Mouse (Mus musculus): ENCODE results near the gene Kcng1. TPM values are rescaled to one million over a fixed set of nuclear protein-coding genes. Genes with fewer than 3 reads are reported as not detected.

Kcng1 gene
- polyA plus RNA-seq, 1 experiment from 2014 or later: not detected

GRCm38 (mm10) chr2:168248167-168248855, 33.2 kb downstream of the Kcng1 start:
- Histone ChIP-seq H3K27ac (no peak overlapping the region), H3K4me3 (ENCODE audit: inconsistent target) (no peak overlapping the region), H3K79me2 (ENCODE audit: inconsistent target) (no peaks in the 10 kb centered on the region), H3K36me3 (ENCODE audit: inconsistent target) (no peaks in the 10 kb centered on the region)
- 86% methylated on average over 8 of the region's 8 CpGs for WGBS (ENCODE audit: missing documents)

- H3K36me3 ChIP-seq (ENCODE audit: inconsistent target): no peaks in the 10 kb centered on the region
- WGBS (ENCODE audit: missing documents): 68% methylated on average over 8 of the region's 8 CpGs
- no peak overlapping the region for H3K27ac ChIP-seq
- H3K4me3 ChIP-seq (ENCODE audit: inconsistent target): no peak overlapping the region
- H3K79me2 ChIP-seq (ENCODE audit: inconsistent target): no peaks in the 10 kb centered on the region
Measured at GRCm38 (mm10) chr2:168245571-168245970, 36.0 kb downstream of the Kcng1 start.

- H3K27ac ChIP-seq: no peak overlapping the region
- no peaks in the 10 kb centered on the region for H3K36me3 ChIP-seq (ENCODE audit: inconsistent target)
- WGBS (ENCODE audit: missing documents): 91% methylated on average over 4 of the region's 4 CpGs
- H3K4me3 ChIP-seq (ENCODE audit: inconsistent target): no peak overlapping the region
- H3K79me2 ChIP-seq (ENCODE audit: inconsistent target): no peaks in the 10 kb centered on the region
Measured at GRCm38 (mm10) chr2:168243278-168243677, 38.3 kb downstream of the Kcng1 start.

- H3K36me3 ChIP-seq (ENCODE audit: inconsistent target): no peaks in the 10 kb centered on the region
Measured at GRCm38 (mm10) chr2:168242841-168243240, 38.7 kb downstream of the Kcng1 start.

GRCm38 (mm10) chr2:168238335-168238734, 43.2 kb downstream of the Kcng1 start:
- H3K4me3 ChIP-seq (ENCODE audit: inconsistent target): no peak overlapping the region
- no peak overlapping the region for H3K27ac ChIP-seq
- H3K79me2 ChIP-seq (ENCODE audit: inconsistent target): no peaks in the 10 kb centered on the region
- 84% methylated on average over 4 of the region's 4 CpGs for WGBS (ENCODE audit: missing documents)
- no peaks in the 10 kb centered on the region for H3K36me3 ChIP-seq (ENCODE audit: inconsistent target)

More at GRCm38 (mm10) chr2:168242841-168243240, 38.7 kb downstream of the Kcng1 start:
- no peak overlapping the region for H3K27ac ChIP-seq
- H3K79me2 ChIP-seq (ENCODE audit: inconsistent target): no peaks in the 10 kb centered on the region
- H3K4me3 ChIP-seq (ENCODE audit: inconsistent target): no peak overlapping the region

GRCm38 (mm10) chr2:168233286-168233685, 48.2 kb downstream of the Kcng1 start:
- WGBS (ENCODE audit: missing documents): 98% methylated on average over 5 of the region's 5 CpGs
- Histone ChIP-seq H3K27ac (no peak overlapping the region), H3K79me2 (ENCODE audit: inconsistent target) (peaks cover 32% of the 10 kb centered on the region), H3K36me3 (ENCODE audit: inconsistent target) (no peaks in the 10 kb centered on the region), H3K4me3 (ENCODE audit: inconsistent target) (no peak overlapping the region)

- peaks cover 51% of the 10 kb centered on the region for H3K79me2 ChIP-seq (ENCODE audit: inconsistent target)
- no peak overlapping the region for H3K4me3 ChIP-seq (ENCODE audit: inconsistent target)
- WGBS (ENCODE audit: missing documents): 66% methylated on average over 32 of the region's 33 CpGs
- no peak overlapping the region for H3K27ac ChIP-seq
- no peaks in the 10 kb centered on the region; the same call in 1 of the 2 replicates for H3K36me3 ChIP-seq (ENCODE audit: inconsistent target)
Measured at GRCm38 (mm10) chr2:168231471-168231829, 50.1 kb downstream of the Kcng1 start.

GRCm38 (mm10) chr2:168230773-168231470, 50.6 kb downstream of the Kcng1 start:
- Histone ChIP-seq H3K36me3 (ENCODE audit: inconsistent target) (peaks cover 5% of the 10 kb centered on the region; the same call in 1 of the 2 replicates), H3K27ac (no peak overlapping the region), H3K79me2 (ENCODE audit: inconsistent target) (peaks cover 56% of the 10 kb centered on the region), H3K4me3 (ENCODE audit: inconsistent target) (no peak overlapping the region)
- WGBS (ENCODE audit: missing documents): 3% methylated on average over 78 of the region's 105 CpGs

- peaks cover 63% of the 10 kb centered on the region for H3K79me2 ChIP-seq (ENCODE audit: inconsistent target)
- H3K36me3 ChIP-seq (ENCODE audit: inconsistent target): peaks cover 12% of the 10 kb centered on the region; the same call in 1 of the 2 replicates
- peak within 1 kb of the TSS; percentile 96 for H3K27ac ChIP-seq
- 0% methylated on average over 73 of the region's 73 CpGs for WGBS (ENCODE audit: missing documents)
- peak within 1 kb of the TSS; percentile 81 for H3K4me3 ChIP-seq (ENCODE audit: inconsistent target)
Measured at GRCm38 (mm10) chr2:168230026-168230728, 51.4 kb downstream of the Kcng1 start, which contains the start of the genes Gm20716, Dpm1 and Mocs3. TSS of gene Gm20716 (minus strand) at chr2:168230364. TSS of gene Dpm1 (minus strand) at chr2:168230591. TSS of gene Mocs3 (plus strand) at chr2:168230622.

GRCm38 (mm10) chr2:168229116-168230025, 52.2 kb downstream of the Kcng1 start:
- Histone ChIP-seq H3K36me3 (ENCODE audit: inconsistent target) (peaks cover 20% of the 10 kb centered on the region), H3K4me3 (ENCODE audit: inconsistent target) (peak overlapping the region; percentile 81), H3K79me2 (ENCODE audit: inconsistent target) (peaks cover 70% of the 10 kb centered on the region), H3K27ac (peak overlapping the region; percentile 96)
- 9% methylated on average over 41 of the region's 41 CpGs for WGBS (ENCODE audit: missing documents)

GRCm38 (mm10) chr2:168223326-168223725, 58.2 kb downstream of the Kcng1 start:
- WGBS (ENCODE audit: missing documents): 98% methylated on average over 6 of the region's 6 CpGs
- peaks cover 42% of the 10 kb centered on the region for H3K79me2 ChIP-seq (ENCODE audit: inconsistent target)

GRCm38 (mm10) chr2:168213788-168214397, 67.6 kb downstream of the Kcng1 start:
- Histone ChIP-seq H3K27ac (no peak overlapping the region), H3K79me2 (ENCODE audit: inconsistent target) (no peaks in the 10 kb centered on the region), H3K36me3 (ENCODE audit: inconsistent target) (peaks cover 79% of the 10 kb centered on the region), H3K4me3 (ENCODE audit: inconsistent target) (no peak overlapping the region)
- WGBS (ENCODE audit: missing documents): 79% methylated on average over 5 of the region's 5 CpGs

More at GRCm38 (mm10) chr2:168223326-168223725, 58.2 kb downstream of the Kcng1 start:
- H3K27ac ChIP-seq: no peak overlapping the region
- peaks cover 74% of the 10 kb centered on the region for H3K36me3 ChIP-seq (ENCODE audit: inconsistent target)
- H3K4me3 ChIP-seq (ENCODE audit: inconsistent target): no peak overlapping the region
